Mouse (Mus musculus) embryonic fibroblast, embryonic 13.5 days (primary cell): ENCODE measurements around the gene Ndufa13. TPM values are rescaled to one million over a fixed set of nuclear protein-coding genes. Genes with fewer than 3 reads are reported as not detected.

Source experiments
- H3K27ac ChIP-seq: 2 replicates; pipeline ENCODE4 v1.5.1; 2012; ENCODE audit warnings: low read length, control low read depth, inconsistent platforms; ENCODE audit not compliant: insufficient read depth
- H3K4me1 ChIP-seq: 2 replicates; pipeline ENCODE4 v1.6.1; 2011; ENCODE audit warnings: low read length; ENCODE audit not compliant: control insufficient read depth, insufficient read depth
- H3K4me3 ChIP-seq: 2 replicates; pipeline ENCODE4 v1.5.1; 2011; ENCODE audit warnings: mild to moderate bottlenecking, control low read depth, low read length; ENCODE audit not compliant: insufficient read depth
- CTCF ChIP-seq: IDR thresholded peaks from 2 replicates; pipeline ENCODE4 v1.5.1; 2011; ENCODE audit warnings: mild to moderate bottlenecking, control low read depth, low read length, moderate library complexity, borderline replicate concordance; ENCODE audit not compliant: insufficient read depth
- POLR2A ChIP-seq: IDR thresholded peaks from 2 replicates; pipeline ENCODE4 v1.6.1; 2011; ENCODE audit warnings: low read depth, mild to moderate bottlenecking, control low read depth, low read length, moderate library complexity
- polyA plus RNA-seq: library from polyadenylated mRNA; stranded (reverse); fragments of >200 nt; gene quantifications from 2 replicates; pipeline ENCODE4 v1.2.4, GENCODE M21; 2011; ENCODE audit warnings: low read depth; ENCODE audit not compliant: missing spikeins, insufficient read length

The Ndufa13 gene
- polyA plus RNA-seq, 1 experiment, result 62.9 TPM

GRCm38 (mm10) chr8:69912478-69913074 lies 10.2 kb upstream of the Ndufa13 start:
- peaks cover 4% of the 10 kb centered on the region; the same call in 1 of the 2 replicates for H3K4me1 ChIP-seq
- no peak for TF ChIP-seq POLR2A
- no peak for TF ChIP-seq CTCF
- H3K27ac ChIP-seq, result no peak overlapping the region

GRCm38 (mm10) chr8:69911917-69912316 lies 9.6 kb upstream of the Ndufa13 start:
- Histone ChIP-seq H3K4me1 (peaks cover 10% of the 10 kb centered on the region; the same call in 1 of the 2 replicates), H3K4me3 (no peak overlapping the region), H3K27ac (no peak overlapping the region)
- TF ChIP-seq CTCF, result no peak
- TF ChIP-seq POLR2A, result no peak

More at GRCm38 (mm10) chr8:69912478-69913074, 10.2 kb upstream of the Ndufa13 start:
- H3K4me3 ChIP-seq, result no peak overlapping the region

GRCm38 (mm10) chr8:69907106-69907505 lies 4.7 kb upstream of the Ndufa13 start:
- Histone ChIP-seq H3K27ac (peak overlapping the region; percentile 48), H3K4me1 (peaks cover 19% of the 10 kb centered on the region), H3K4me3 (no peak overlapping the region)
- TF ChIP-seq CTCF (no peak), POLR2A (no peak)

GRCm38 (mm10) chr8:69906260-69906659 lies 3.9 kb upstream of the Ndufa13 start:
- no peak overlapping the region for H3K4me3 ChIP-seq
- peak overlapping the region; percentile 39; the same call in 1 of the 2 replicates for H3K27ac ChIP-seq
- TF ChIP-seq CTCF (no peak), POLR2A (no peak)
- H3K4me1 ChIP-seq, result peaks cover 19% of the 10 kb centered on the region

GRCm38 (mm10) chr8:69904096-69904495 lies 1.7 kb upstream of the Ndufa13 start:
- TF ChIP-seq CTCF (no peak), POLR2A (no peak)
- Histone ChIP-seq H3K4me1 (peaks cover 21% of the 10 kb centered on the region), H3K4me3 (no peak overlapping the region), H3K27ac (no peak overlapping the region)

GRCm38 (mm10) chr8:69903063-69903542 lies 745 bp upstream of the Ndufa13 start:
- Histone ChIP-seq H3K4me1 (peaks cover 21% of the 10 kb centered on the region), H3K27ac (peak overlapping the region; percentile 23), H3K4me3 (peak overlapping the region; percentile 18)
- TF ChIP-seq CTCF (no peak), POLR2A (peak; percentile 74)

- peaks cover 10% of the 10 kb centered on the region for H3K4me1 ChIP-seq
- TF ChIP-seq POLR2A, result peak; percentile 74
- TF ChIP-seq CTCF, result no peak
These were observed 735 bp downstream of the Ndufa13 start for GRCm38 (mm10) chr8:69901484-69902162.

GRCm38 (mm10) chr8:69900895-69901451 lies 1.4 kb downstream of the Ndufa13 start:
- peaks cover 3% of the 10 kb centered on the region for H3K4me1 ChIP-seq
- H3K27ac ChIP-seq, result peak overlapping the region; percentile 58
- H3K4me3 ChIP-seq, result peak overlapping the region; percentile 68
- no peak for TF ChIP-seq POLR2A
- TF ChIP-seq CTCF, result no peak

More at GRCm38 (mm10) chr8:69901484-69902162, 735 bp downstream of the Ndufa13 start:
- peak overlapping the region; percentile 63 for H3K27ac ChIP-seq
- H3K4me3 ChIP-seq, result peak overlapping the region; percentile 68

- Histone ChIP-seq H3K4me3 (no peak overlapping the region), H3K4me1 (peaks cover 3% of the 10 kb centered on the region; the same call in 1 of the 2 replicates), H3K27ac (no peak overlapping the region)
- TF ChIP-seq CTCF (no peak), POLR2A (no peak)
These were observed 2.5 kb downstream of the Ndufa13 start for GRCm38 (mm10) chr8:69899876-69900275.

- TF ChIP-seq CTCF (no peak), POLR2A (no peak)
- Histone ChIP-seq H3K27ac (no peak overlapping the region), H3K4me1 (peaks cover 3% of the 10 kb centered on the region; the same call in 1 of the 2 replicates), H3K4me3 (no peak overlapping the region)
These were observed 4.5 kb downstream of the Ndufa13 start for GRCm38 (mm10) chr8:69897857-69898256.
